Mouse (Mus musculus) splenic B cell, adult 2 months (primary cell): ENCODE measurements at regions not wholly inside any gene's neighbourhood (a gene's known extent, or its start where the extent isn't known, plus 50 kb on each side); places are given as distances from the start of the nearest gene placed in this dataset.

Source experiments
- DNase-seq: peaks from one replicate; pipeline ENCODE4 v3.0.0-alpha.2; 2011; ENCODE audit warnings: low read depth, low spot score
- H3K27me3 ChIP-seq: 2 replicates; pipeline ENCODE4 v1.6.1; 2012; ENCODE audit warnings: mild to moderate bottlenecking, low read length, moderate library complexity, mixed read lengths; ENCODE audit not compliant: control insufficient read depth, poor library complexity, insufficient read depth, severe bottlenecking
- H3K36me3 ChIP-seq: 2 replicates; pipeline ENCODE4 v1.6.1; 2012; ENCODE audit warnings: mild to moderate bottlenecking, low read length, moderate library complexity, mixed read lengths; ENCODE audit not compliant: control insufficient read depth, poor library complexity, insufficient read depth, severe bottlenecking

- H3K36me3 ChIP-seq: no peaks in the 10 kb centered on the region
- DNase-seq: no peak
- no peaks in the 10 kb centered on the region for H3K27me3 ChIP-seq
These were observed 102.0 kb upstream of the Jade1 start for GRCm38 (mm10) chr3:41453525-41453924.

- no peak for DNase-seq
- H3K36me3 ChIP-seq: no peaks in the 10 kb centered on the region
- no peaks in the 10 kb centered on the region for H3K27me3 ChIP-seq
These were observed 102.8 kb upstream of the Jade1 start for GRCm38 (mm10) chr3:41452716-41453090.

- no peak for DNase-seq
- H3K36me3 ChIP-seq: no peaks in the 10 kb centered on the region
- H3K27me3 ChIP-seq: no peaks in the 10 kb centered on the region
These were observed 103.4 kb upstream of the Jade1 start for GRCm38 (mm10) chr3:41452020-41452715.

- Histone ChIP-seq H3K27me3 (no peaks in the 10 kb centered on the region), H3K36me3 (no peaks in the 10 kb centered on the region)
- DNase-seq: no peak
These were observed 104.8 kb upstream of the Jade1 start for GRCm38 (mm10) chr3:41450696-41451095.

- DNase-seq: no peak
These were observed 111.2 kb upstream of the Jade1 start for GRCm38 (mm10) chr3:41444243-41444753.

GRCm38 (mm10) chr3:41436238-41436637 lies 119.3 kb upstream of the Jade1 start:
- no peaks in the 10 kb centered on the region for H3K27me3 ChIP-seq
- no peaks in the 10 kb centered on the region for H3K36me3 ChIP-seq
- no peak for DNase-seq

More at GRCm38 (mm10) chr3:41444243-41444753, 111.2 kb upstream of the Jade1 start:
- H3K36me3 ChIP-seq: no peaks in the 10 kb centered on the region
- no peaks in the 10 kb centered on the region for H3K27me3 ChIP-seq

GRCm38 (mm10) chr3:41433106-41433505 lies 122.4 kb upstream of the Jade1 start:
- Histone ChIP-seq H3K27me3 (no peaks in the 10 kb centered on the region), H3K36me3 (no peaks in the 10 kb centered on the region)
- no peak for DNase-seq

- Histone ChIP-seq H3K27me3 (no peaks in the 10 kb centered on the region), H3K36me3 (no peaks in the 10 kb centered on the region)
- DNase-seq: no peak
These were observed 123.2 kb upstream of the Jade1 start for GRCm38 (mm10) chr3:41432376-41432775.

GRCm38 (mm10) chr3:41430191-41430590 lies 125.3 kb upstream of the Jade1 start:
- Histone ChIP-seq H3K27me3 (no peaks in the 10 kb centered on the region), H3K36me3 (no peaks in the 10 kb centered on the region)
- DNase-seq: no peak

GRCm38 (mm10) chr3:41426946-41427345 lies 128.6 kb upstream of the Jade1 start:
- H3K36me3 ChIP-seq: no peaks in the 10 kb centered on the region
- DNase-seq: no peak
- no peaks in the 10 kb centered on the region for H3K27me3 ChIP-seq

GRCm38 (mm10) chr3:41425863-41426262 lies 129.7 kb upstream of the Jade1 start:
- Histone ChIP-seq H3K27me3 (no peaks in the 10 kb centered on the region), H3K36me3 (no peaks in the 10 kb centered on the region)
- no peak for DNase-seq

GRCm38 (mm10) chr3:41424142-41424939 lies 131.2 kb upstream of the Jade1 start:
- Histone ChIP-seq H3K36me3 (no peaks in the 10 kb centered on the region), H3K27me3 (no peaks in the 10 kb centered on the region)
- DNase-seq: no peak

- no peaks in the 10 kb centered on the region for H3K36me3 ChIP-seq
- DNase-seq: no peak
These were observed 131.9 kb upstream of the Jade1 start for GRCm38 (mm10) chr3:41423630-41424029.

GRCm38 (mm10) chr3:41422615-41423579 lies 132.6 kb upstream of the Jade1 start:
- DNase-seq: no peak
- H3K27me3 ChIP-seq: no peaks in the 10 kb centered on the region

More at GRCm38 (mm10) chr3:41423630-41424029, 131.9 kb upstream of the Jade1 start:
- H3K27me3 ChIP-seq: no peaks in the 10 kb centered on the region

More at GRCm38 (mm10) chr3:41422615-41423579, 132.6 kb upstream of the Jade1 start:
- no peaks in the 10 kb centered on the region for H3K36me3 ChIP-seq
